Mouse (Mus musculus) forebrain, embryonic 10.5 days (tissue): ENCODE measurements around the gene Smarca4. TPM values are rescaled to one million over a fixed set of nuclear protein-coding genes. Genes with fewer than 3 reads are reported as not detected.
"Not testable (repeated sequence)": the region's sequence is repeated elsewhere in the genome, so short reads cannot be mapped to it uniquely, and the experiment has no call there.

Experiments used
- DNase-seq: peaks from one replicate; pipeline ENCODE4 v3.0.0-alpha.2; 2017; ENCODE audit warnings: low spot score; ENCODE audit errors: extremely low spot score
- H3K27ac ChIP-seq: fragments of 300-500 bp; sonication (generic); 2 replicates; pipeline ENCODE4 v1.5.1; 2016; ENCODE audit warnings: mild to moderate bottlenecking
- H3K27me3 ChIP-seq: fragments of 300-500 bp; sonication (generic); 2 replicates; pipeline ENCODE4 v1.6.1; 2016; ENCODE audit warnings: mild to moderate bottlenecking; ENCODE audit not compliant: poor library complexity, severe bottlenecking
- H3K36me3 ChIP-seq: fragments of 300-500 bp; sonication (generic); replicated peaks from 2 replicates; pipeline ENCODE4 v1.6.1; 2016; ENCODE audit warnings: mild to moderate bottlenecking, moderate library complexity
- H3K4me1 ChIP-seq: fragments of 300-500 bp; sonication (generic); 2 replicates; pipeline ENCODE4 v1.6.1; 2016
- H3K4me3 ChIP-seq: fragments of 300-500 bp; sonication (generic); 2 replicates; pipeline ENCODE4 v1.5.1; 2016; ENCODE audit warnings: mild to moderate bottlenecking, moderate library complexity
- H3K9me3 ChIP-seq: fragments of 300-500 bp; sonication (generic); 2 replicates; pipeline ENCODE4 v1.6.1; 2016; ENCODE audit warnings: mild to moderate bottlenecking, moderate library complexity
- WGBS: fragments of 180-500 bp; shearing (Covaris S2); methylation state at CpG from one replicate; pipeline ENCODE4 v1.1.7; 2016; 5-methylcytosine and 5-hydroxymethylcytosine counted together
- polyA plus RNA-seq: library from polyadenylated mRNA; unstranded; fragments of >200 nt; fragmentation: Nextera tagmentation; extraction: Ambion mirVana; gene quantifications from 2 replicates; pipeline ENCODE4 v1.2.1, GENCODE M21; 2016

Smarca4 gene
- polyA plus RNA-seq, 1 experiment from 2014 or later: 149 TPM

GRCm38 (mm10) chr9:21688554-21688953, 72.6 kb downstream of the Smarca4 start:
- H3K36me3 ChIP-seq: peaks cover 98% of the 10 kb centered on the region
- WGBS: 92% methylated on average over 7 of the region's 7 CpGs
- no peaks in the 10 kb centered on the region for H3K9me3 ChIP-seq
- DNase-seq: no peak
- no peak overlapping the region for H3K27ac ChIP-seq
- no peaks in the 10 kb centered on the region for H3K27me3 ChIP-seq
- no peaks in the 10 kb centered on the region for H3K4me1 ChIP-seq
- H3K4me3 ChIP-seq: no peak overlapping the region

- H3K36me3 ChIP-seq: peaks cover 98% of the 10 kb centered on the region
- DNase-seq: no peak
- H3K27ac ChIP-seq: no peak overlapping the region
- H3K27me3 ChIP-seq: no peaks in the 10 kb centered on the region
- no peaks in the 10 kb centered on the region for H3K4me1 ChIP-seq
- WGBS: 86% methylated on average over 3 of the region's 3 CpGs
- no peak overlapping the region for H3K4me3 ChIP-seq
- no peaks in the 10 kb centered on the region for H3K9me3 ChIP-seq
These were observed 74.1 kb downstream of the Smarca4 start for GRCm38 (mm10) chr9:21690031-21690430.

- H3K36me3 ChIP-seq: peaks cover 98% of the 10 kb centered on the region
- H3K27me3 ChIP-seq: no peaks in the 10 kb centered on the region
- peak; percentile 24 for DNase-seq
- 54% methylated on average over 2 of the region's 2 CpGs for WGBS
- no peak overlapping the region for H3K27ac ChIP-seq
- H3K4me3 ChIP-seq: no peak overlapping the region
- no peaks in the 10 kb centered on the region for H3K4me1 ChIP-seq
- no peaks in the 10 kb centered on the region for H3K9me3 ChIP-seq
These were observed 75.9 kb downstream of the Smarca4 start for GRCm38 (mm10) chr9:21691862-21692261.

- Histone ChIP-seq H3K36me3 (peaks cover 98% of the 10 kb centered on the region), H3K9me3 (no peaks in the 10 kb centered on the region), H3K4me3 (no peak overlapping the region), H3K27me3 (no peaks in the 10 kb centered on the region), H3K4me1 (no peaks in the 10 kb centered on the region), H3K27ac (no peak overlapping the region)
- DNase-seq: no peak
- 92% methylated on average over 4 of the region's 4 CpGs for WGBS
These were observed 76.5 kb downstream of the Smarca4 start for GRCm38 (mm10) chr9:21692491-21692890.

GRCm38 (mm10) chr9:21694071-21694470, 78.1 kb downstream of the Smarca4 start:
- no peak overlapping the region for H3K4me3 ChIP-seq
- H3K4me1 ChIP-seq: no peaks in the 10 kb centered on the region
- no peak overlapping the region for H3K27ac ChIP-seq
- no peaks in the 10 kb centered on the region for H3K9me3 ChIP-seq
- DNase-seq: no peak
- H3K27me3 ChIP-seq: no peaks in the 10 kb centered on the region
- peaks cover 97% of the 10 kb centered on the region for H3K36me3 ChIP-seq

GRCm38 (mm10) chr9:21695229-21695792, 79.3 kb downstream of the Smarca4 start:
- Histone ChIP-seq H3K36me3 (peaks cover 97% of the 10 kb centered on the region), H3K4me3 (no peak overlapping the region), H3K27me3 (no peaks in the 10 kb centered on the region), H3K9me3 (no peaks in the 10 kb centered on the region), H3K27ac (no peak overlapping the region), H3K4me1 (no peaks in the 10 kb centered on the region)
- DNase-seq: no peak
- 92% methylated on average over 5 of the region's 5 CpGs for WGBS

- DNase-seq: no peak
- WGBS: 91% methylated on average over 6 of the region's 6 CpGs
- Histone ChIP-seq H3K36me3 (peaks cover 98% of the 10 kb centered on the region), H3K9me3 (no peaks in the 10 kb centered on the region), H3K27me3 (no peaks in the 10 kb centered on the region), H3K4me3 (no peak overlapping the region), H3K27ac (no peak overlapping the region), H3K4me1 (no peaks in the 10 kb centered on the region)
These were observed 81.2 kb downstream of the Smarca4 start for GRCm38 (mm10) chr9:21697121-21697520.

GRCm38 (mm10) chr9:21699280-21699679, 83.3 kb downstream of the Smarca4 start:
- peaks cover 98% of the 10 kb centered on the region for H3K36me3 ChIP-seq

GRCm38 (mm10) chr9:21701091-21701490, 85.1 kb downstream of the Smarca4 start:
- Histone ChIP-seq H3K27me3 (no peaks in the 10 kb centered on the region), H3K4me1 (no peaks in the 10 kb centered on the region), H3K36me3 (peaks cover 98% of the 10 kb centered on the region), H3K4me3 (no peak overlapping the region), H3K9me3 (no peaks in the 10 kb centered on the region), H3K27ac (no peak overlapping the region)
- DNase-seq: no peak
- 95% methylated on average over 14 of the region's 14 CpGs for WGBS

More at GRCm38 (mm10) chr9:21699280-21699679, 83.3 kb downstream of the Smarca4 start:
- H3K27ac ChIP-seq, H3K4me1 ChIP-seq, H3K27me3 ChIP-seq, H3K9me3 ChIP-seq, DNase-seq, H3K4me3 ChIP-seq: not testable (repeated sequence)
- WGBS: 90% methylated on average over 6 of the region's 6 CpGs

GRCm38 (mm10) chr9:21703494-21703893, 87.5 kb downstream of the Smarca4 start:
- Histone ChIP-seq H3K9me3 (no peaks in the 10 kb centered on the region), H3K27ac (no peak overlapping the region), H3K36me3 (peaks cover 100% of the 10 kb centered on the region), H3K27me3 (no peaks in the 10 kb centered on the region), H3K4me3 (no peak overlapping the region), H3K4me1 (no peaks in the 10 kb centered on the region)
- WGBS: 95% methylated on average over 7 of the region's 7 CpGs
- DNase-seq: no peak

GRCm38 (mm10) chr9:21706085-21706484, 90.1 kb downstream of the Smarca4 start:
- 95% methylated on average over 4 of the region's 4 CpGs for WGBS
- H3K27me3 ChIP-seq: no peaks in the 10 kb centered on the region
- peaks cover 88% of the 10 kb centered on the region for H3K36me3 ChIP-seq
- no peak overlapping the region for H3K4me3 ChIP-seq
- H3K9me3 ChIP-seq: no peaks in the 10 kb centered on the region
- DNase-seq: no peak
- H3K4me1 ChIP-seq: no peaks in the 10 kb centered on the region
- no peak overlapping the region for H3K27ac ChIP-seq

- Histone ChIP-seq H3K27me3 (no peaks in the 10 kb centered on the region), H3K27ac (no peak overlapping the region), H3K9me3 (no peaks in the 10 kb centered on the region), H3K36me3 (peaks cover 82% of the 10 kb centered on the region), H3K4me1 (no peaks in the 10 kb centered on the region), H3K4me3 (no peak overlapping the region)
- WGBS: 93% methylated on average over 8 of the region's 8 CpGs
- DNase-seq: no peak
These were observed 90.8 kb downstream of the Smarca4 start for GRCm38 (mm10) chr9:21706586-21707265.

- Histone ChIP-seq H3K9me3 (no peaks in the 10 kb centered on the region), H3K4me1 (no peaks in the 10 kb centered on the region), H3K4me3 (no peak overlapping the region), H3K36me3 (peaks cover 69% of the 10 kb centered on the region), H3K27me3 (no peaks in the 10 kb centered on the region), H3K27ac (no peak overlapping the region)
- DNase-seq: no peak
- WGBS: 91% methylated on average over 3 of the region's 3 CpGs
These were observed 93.4 kb downstream of the Smarca4 start for GRCm38 (mm10) chr9:21709340-21709739.
